Mouse (Mus musculus) urinary bladder, postnatal 10 days (tissue): ENCODE data around the gene Pagr1b.

Experiments used
- DNase-seq: peaks from one replicate; pipeline ENCODE4 v3.0.0; 2022; ENCODE audit warnings: low spot score

The Pagr1b gene

DNA sequence TGATC lies at the start of gene Pagr1b:
Gene Pagr1b, minus strand, starts transcription at position 4 of the 5 bp plus-strand sequence.
- no peak for DNase-seq

DNA sequence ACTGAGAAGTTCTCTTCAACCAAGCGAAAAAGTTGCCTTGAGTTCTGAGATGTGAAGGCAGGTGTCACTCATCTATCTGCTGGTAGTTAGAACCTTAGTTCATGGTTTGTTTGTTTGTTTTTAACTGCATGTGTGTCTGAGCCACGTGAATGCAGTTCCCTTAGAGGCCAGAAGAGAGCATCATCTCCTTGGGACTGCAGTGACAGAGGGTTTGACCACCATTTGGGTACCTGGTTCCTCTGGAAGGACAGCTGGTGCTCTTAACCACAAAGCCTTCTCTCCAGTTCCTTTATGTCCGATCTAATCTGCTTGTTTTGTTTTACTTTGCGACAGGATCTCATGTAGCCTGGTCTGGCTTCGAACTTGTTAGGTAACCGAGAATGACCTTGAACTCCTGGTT lies 49.3 kb upstream of the Pagr1b start:
- no peak for DNase-seq

DNA sequence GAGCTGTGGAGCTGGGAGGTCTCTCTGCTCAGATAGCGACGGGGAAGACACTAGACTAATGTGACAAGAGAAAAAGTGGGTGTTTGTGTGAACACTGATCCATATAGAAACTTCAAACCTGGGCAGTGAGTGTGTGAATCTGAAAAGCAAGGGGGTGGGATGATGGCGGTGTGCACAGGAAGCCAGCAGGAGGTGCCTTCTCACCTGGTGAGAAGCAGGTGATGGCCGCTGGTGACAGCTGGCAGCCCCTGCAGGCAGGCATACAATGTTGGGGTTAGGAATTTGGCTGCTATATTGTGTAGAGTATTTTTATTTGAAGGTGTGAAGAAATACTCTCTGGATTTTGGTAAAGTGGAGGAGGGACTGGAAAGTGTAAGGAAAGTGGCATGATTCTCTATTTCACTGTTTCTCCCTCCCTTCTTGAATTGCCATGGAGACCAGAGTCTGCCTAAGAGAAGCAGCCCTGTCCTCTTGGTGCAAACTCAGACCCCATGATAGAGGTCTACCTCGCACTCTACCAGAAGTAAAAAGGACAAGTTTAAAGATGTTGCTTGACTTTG lies 38.8 kb upstream of the Pagr1b start:
- no peak for DNase-seq

DNA sequence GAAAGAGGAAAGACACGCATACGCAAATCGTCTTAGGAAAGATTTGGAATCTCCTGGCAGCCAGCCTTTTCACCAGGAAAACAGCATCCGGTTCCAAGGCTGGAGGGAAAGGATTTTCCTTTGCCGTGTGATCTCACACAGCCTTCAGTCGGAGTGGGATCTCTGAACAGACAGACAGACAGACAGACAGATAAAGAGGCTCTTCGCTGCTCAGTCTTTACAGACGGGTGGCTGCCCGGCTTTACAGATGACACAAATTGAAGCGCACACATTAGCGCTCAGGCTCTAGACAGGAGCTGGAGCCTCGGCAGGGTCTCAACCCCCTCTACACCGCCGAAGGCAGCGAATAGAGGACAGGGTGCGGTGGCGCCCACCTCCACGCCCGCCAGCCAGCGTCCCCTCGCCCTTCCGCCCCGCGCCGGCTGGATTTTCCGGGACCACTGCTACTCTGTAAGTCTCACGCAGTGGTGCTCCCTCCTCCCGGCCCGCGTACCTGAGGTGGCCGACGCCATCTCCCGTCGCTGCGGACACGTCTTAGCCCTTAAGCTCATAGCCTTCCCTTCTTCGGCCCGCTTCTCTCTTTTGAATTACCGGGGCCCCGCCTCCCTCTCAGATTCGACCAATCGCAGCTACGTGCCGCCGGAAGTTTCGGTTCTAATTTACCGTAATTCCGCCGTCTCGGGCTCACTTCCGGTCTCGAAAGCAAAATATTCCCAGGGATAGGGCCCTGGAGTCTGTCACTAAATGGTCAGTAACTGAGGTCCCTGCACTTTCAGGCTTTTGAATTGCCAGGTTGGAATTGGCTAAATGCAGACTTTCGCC lies 25.8 kb upstream of the Pagr1b start, which contains the start of gene Kif22:
Gene Kif22, minus strand, starts transcription at position 621 of the 822 bp plus-strand sequence.
- peak; percentile 61 for DNase-seq

DNA sequence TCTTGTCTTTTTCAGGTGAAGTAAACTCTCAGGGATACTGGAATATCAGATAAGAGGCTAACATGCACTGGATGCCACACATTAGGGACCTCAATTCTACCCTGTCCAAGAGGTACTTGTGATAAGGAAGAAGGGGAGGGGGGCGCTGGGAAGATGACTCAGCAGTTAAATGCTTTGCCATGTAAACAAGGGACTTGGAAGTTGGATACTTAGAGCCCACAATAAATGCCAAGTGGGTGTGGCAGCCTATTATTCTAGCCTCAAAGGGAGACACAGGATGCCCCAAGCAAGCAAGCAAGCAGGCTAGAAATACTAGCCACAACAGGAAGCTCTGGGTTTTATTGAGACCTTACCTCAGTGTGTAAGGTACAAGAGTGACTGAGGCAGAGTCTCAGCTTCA lies 15.0 kb upstream of the Pagr1b start:
- DNase-seq: no peak

DNA sequence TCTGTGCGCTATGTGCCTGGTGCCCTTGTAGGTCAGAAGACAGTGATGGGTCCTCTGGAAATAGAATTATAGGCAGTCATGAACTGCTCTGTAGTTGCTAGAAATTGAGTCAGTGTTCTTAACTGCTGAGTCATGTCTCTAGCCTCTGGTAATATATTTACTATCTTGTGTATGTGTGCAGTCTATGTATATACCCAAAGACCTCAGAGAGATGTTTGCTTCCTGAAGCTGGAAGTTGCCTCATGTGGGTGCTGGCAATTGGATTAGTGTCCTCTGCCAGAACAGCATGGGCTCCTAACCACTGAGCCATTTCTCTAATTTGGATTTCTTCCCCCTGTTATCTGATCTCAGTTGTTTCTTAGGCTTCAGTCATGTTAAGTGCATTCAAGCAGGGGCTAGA lies 13.9 kb upstream of the Pagr1b start:
- no peak for DNase-seq

DNA sequence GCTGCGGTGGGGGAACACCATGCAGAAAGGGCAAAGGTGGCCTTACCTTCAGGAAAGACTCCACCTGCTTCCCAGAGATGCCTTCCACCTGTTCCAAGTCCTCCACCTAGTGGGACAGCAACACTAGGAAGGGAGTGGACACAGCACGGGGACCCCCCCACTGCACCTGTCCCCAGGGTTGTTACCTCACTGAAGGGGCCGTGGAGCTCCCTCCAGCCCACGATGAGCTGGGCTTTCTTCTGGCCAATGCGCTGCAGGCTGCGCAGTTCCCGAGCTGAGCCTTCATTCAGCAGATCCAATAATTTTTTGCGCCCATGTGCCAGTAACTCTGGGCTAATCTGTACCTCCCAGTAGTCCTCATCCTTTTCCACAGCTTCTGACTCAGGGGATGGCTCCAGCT lies 11.6 kb upstream of the Pagr1b start:
- DNase-seq: no peak

DNA sequence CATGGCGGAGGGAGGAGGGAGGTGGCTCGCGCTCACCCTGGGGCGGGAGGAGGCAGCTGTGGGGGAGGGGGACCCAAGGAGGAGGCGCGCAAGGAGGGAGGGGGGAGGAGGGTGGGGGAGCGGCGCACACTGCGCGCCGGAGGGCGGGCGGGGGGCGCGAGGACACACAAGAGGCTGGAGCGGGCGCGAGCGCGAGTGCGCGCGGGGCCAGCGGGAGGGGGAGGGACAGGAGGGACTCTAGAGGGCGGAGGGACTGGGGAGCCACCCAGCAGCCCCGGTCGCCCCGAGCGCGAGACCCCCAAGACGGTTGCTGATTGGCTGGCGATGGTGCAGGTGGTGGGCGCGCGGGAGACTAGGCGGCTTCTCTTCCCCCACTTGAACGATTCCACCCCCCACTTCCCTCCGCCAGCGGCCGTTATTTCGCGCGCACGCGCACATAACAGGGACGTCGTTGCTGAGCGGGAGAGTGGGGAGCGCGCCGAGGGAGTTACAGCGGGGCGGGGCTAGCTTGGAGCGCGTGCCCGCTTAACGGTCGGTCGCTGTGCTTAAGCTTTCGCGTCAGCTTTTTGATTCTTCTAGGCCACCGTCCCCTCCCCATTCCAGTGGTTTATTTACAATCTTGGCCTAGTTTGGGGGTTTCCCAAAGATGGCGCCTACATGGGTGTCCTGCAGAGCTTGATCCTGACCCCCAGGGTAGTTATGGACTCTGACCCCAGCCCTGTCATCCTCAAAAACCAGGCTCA lies 10.9 kb upstream of the Pagr1b start, which contains the start of gene Maz:
Gene Maz, minus strand, starts transcription at position 54 of the 743 bp plus-strand sequence.
- DNase-seq: peak; percentile 98

DNA sequence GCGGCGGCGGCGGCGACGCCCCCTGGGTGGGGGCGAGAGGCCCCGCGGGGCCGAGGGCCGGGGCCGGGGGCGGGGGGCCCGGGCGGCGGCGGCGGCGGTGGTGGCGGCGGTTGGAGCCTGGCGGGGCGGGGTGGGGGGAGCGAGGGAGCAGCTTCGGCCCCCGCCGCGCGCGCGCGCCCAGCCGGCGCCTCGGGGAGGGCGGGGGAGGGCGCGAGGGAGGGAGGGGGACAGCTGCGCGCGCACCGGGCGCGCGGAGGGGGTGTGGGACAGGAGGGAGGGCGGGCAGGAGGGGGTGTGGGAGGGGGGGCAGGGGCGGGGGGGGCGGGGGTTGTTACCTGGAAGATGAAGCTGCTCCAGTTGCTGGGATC lies 10.3 kb upstream of the Pagr1b start:
- no peak for DNase-seq

DNA sequence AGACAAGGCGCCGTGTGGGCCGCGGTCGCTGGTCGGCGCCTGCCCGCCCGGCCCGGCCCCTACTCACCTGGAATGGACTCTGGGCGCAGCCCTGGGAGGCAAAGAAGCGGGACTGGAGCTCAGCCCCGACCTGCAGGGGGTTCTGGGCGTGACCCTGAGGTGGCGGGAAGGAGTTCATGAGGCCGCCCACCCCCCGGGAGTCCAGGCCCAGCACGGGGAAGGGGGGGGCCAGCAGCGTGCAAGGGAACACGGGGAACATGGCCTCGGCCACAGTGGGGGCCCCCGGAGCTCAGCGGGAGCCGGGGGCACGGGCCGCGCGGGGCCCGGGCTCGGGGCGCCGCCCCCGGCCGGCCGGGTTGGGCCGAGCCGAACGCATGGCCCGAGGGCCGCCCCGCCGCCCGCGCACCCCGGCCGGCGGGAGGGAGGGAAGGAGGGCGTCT lies 9.9 kb upstream of the Pagr1b start:
- DNase-seq: no peak

DNA sequence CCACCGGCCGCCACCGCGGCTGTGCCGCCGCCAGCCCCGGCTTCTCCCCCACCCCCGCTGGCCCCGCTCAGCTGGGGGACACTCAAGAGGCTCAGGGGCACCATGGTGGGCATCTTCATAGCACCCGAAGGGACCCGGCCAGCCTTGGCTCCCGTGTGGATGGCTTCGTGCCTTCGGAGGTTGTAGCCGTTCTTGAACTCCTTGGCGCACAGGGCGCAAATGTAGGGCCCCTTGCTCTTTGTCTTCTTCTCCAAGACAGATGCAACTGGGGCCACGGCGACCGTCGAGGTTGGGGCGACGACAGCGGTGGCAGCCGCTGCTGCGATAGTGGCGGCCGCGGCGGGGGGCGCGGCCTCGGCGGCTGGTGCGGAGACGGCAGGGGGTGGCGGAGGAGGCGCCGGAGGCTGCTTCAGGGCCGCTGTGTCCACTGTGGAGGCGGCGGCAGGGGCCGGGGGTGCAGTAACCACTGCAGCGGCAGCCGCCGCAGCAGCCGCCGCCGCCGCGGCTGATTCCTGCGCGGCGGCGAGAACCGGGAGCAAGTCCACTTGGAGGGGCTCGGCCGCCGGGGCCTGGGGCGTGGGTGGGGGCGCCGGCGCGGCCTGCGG lies 9.4 kb upstream of the Pagr1b start:
- DNase-seq: no peak

DNA sequence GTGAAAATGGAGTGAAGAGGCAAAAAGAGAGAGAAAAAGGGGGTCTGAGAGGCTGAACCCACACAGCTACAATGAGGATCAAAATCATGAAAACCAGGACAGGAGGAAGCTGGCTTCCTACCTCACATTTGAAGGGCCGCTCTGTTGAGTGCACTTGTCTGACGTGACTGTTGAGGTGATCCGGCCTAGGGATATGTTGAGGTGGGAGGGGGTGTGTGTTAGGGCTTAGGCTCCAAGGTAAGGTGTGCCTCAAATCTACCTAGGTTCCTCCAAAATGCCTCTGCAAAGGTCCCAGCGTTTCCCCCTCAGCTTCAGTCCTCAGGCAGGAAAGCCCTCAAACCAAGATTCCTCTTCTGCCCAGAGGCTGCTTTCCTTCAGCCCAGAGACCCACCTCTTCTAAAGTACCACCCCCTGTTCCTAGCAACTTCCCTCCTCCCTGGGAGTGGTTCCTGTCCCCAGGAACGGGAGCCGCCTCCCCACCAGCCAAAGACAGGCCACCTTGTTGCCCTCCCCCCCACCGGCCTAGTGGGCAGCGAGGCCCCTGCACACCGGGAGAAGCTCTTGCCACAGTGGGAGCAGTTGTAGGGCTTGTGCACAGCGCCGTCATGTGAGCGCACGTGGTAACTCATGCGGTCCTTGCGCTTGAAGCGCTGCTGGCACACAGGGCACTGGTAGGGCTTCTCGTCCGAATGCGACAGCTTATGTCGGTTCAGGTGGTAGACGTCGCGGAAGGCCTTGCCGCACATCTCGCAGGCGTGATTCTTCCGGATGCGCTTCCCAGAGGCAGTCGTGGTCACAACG lies 8.7 kb upstream of the Pagr1b start:
- DNase-seq: no peak

DNA sequence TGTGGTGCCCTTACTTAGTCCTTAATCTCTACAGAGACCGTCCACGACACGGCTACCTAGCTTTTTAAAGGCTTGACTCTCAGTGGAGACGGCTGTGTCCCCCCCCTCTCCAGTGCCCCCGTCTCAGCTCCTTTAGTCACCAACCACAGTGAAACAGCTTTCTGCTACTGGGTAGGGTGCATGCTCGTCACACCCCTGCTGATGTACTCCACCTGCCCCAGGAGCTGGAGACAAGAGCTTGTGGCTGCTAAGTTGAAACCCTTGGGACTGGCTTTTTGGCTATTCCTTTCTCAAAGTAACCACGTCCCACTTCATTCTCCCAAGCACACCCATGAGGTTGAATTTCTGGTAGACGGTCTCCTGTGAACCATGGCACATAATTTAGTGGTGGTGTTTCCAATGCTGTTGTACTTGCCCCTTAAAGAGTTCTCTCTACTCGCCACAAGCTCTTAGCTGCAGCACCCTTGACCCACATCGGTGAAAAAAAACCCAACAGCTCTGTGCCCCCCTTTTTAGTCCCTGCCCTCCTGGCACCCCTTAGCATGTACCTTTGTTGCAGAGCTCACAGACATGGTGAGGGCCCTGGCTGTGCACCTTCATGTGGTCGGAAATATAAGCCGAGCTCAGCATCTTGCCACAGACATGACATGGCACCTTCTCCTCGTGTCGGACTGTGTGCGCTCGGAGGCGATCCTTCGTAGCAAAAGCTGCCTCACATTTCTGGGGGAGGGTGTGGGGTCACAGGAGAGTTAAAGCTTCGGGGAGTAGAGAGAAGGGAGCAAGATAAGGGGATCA lies 7.8 kb upstream of the Pagr1b start:
- DNase-seq: no peak

DNA sequence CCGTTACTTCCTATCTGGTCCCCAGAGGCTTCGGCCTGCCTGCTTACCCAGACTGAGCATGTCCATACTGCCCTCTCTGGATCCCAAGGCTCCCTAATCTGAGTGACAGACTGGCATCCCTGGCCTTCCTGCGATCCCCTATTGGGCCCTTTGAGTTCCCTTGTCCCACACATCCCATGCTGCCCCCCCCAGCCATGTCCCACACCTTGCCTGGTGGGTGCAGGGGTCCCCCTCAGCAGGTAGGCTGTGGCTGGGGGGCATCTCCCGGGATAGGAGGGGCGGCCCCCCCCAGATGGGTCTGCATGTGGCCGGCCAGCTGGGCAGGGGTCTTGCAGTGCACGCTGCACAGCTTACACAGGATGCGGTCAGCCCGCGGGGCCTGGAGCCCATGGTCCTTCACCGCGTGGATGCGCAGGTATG lies 7.0 kb upstream of the Pagr1b start:
- DNase-seq: no peak

DNA sequence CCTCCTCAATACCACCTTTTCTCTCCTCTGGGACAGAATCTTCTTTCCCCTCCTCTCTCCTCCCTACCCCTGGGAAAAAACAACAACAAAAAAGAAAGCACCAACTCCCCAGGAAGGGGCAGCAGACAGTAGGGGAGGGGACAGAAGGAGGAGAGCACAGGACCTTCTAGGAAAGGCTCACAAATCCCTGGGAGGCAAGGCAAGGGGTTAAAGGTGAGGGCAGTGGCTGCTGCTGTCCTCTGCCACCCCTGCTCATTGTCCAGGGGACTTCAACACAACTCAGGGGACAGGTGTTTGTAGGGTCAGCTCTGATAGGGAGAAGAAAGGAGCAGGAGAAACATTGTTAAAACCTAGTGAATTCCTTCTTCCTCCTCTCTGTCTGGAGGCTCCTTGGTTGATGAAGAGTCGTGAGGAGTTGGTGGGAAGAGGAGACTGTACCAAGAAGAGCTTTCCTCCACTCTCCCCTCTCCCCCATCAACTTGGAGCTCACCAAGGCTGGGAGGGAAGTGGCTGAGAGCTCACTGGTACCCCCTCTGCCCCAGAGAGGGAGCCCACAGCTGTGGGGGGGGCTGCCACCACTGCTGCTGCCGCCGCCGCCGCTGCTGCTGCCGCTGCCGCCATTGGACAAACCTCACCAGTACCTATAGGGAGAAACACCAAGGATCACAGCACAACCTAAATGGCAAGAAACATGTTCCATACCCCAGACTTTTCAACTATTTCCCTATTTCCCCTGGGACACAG lies 6.4 kb upstream of the Pagr1b start:
- DNase-seq: no peak

DNA sequence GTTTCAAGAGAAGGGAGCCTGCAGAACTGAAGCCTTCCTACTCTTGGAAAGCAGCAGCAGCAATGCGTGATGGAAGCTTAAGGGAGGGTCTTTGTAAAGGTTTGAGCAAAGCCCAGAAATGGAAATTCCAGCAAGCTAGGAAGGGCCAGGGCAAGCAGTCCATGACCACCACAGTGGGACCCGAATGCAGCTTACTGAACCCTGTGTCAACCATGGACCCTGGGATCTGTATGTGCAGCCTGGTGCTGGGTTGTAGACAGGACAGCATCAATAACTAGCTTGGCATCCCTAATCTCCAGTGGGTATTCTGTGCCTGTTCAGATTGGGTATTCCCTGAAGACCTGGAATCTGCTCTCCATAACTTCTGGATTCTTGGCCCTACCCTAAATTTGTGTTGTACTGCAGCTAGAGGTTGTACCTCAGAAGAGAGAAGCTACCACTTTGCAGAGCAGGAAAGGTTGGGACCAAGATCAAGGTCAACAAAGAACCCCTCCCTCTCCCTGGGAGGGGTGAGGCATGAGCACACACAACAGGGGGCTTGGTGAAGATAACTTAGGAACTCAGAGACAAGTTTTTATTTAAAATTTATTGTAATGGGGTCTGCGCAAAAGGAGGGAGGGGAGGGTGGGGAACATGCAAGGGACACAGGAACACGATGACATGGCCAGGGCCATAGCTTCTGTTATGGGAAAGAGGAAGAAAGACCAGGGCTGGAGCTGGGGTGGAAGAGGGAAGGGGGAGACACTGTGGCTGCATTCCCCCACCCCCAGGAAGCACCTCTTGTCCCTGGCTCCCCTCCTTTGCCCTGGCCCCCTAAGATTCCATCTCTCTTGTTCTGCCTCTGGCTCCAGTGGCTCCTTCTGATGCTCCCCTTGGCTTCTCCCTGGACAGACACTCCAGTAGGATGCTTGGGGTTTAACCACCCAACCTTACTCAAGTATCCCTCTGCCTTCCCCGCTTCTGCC lies 5.6 kb upstream of the Pagr1b start:
- no peak for DNase-seq

DNA sequence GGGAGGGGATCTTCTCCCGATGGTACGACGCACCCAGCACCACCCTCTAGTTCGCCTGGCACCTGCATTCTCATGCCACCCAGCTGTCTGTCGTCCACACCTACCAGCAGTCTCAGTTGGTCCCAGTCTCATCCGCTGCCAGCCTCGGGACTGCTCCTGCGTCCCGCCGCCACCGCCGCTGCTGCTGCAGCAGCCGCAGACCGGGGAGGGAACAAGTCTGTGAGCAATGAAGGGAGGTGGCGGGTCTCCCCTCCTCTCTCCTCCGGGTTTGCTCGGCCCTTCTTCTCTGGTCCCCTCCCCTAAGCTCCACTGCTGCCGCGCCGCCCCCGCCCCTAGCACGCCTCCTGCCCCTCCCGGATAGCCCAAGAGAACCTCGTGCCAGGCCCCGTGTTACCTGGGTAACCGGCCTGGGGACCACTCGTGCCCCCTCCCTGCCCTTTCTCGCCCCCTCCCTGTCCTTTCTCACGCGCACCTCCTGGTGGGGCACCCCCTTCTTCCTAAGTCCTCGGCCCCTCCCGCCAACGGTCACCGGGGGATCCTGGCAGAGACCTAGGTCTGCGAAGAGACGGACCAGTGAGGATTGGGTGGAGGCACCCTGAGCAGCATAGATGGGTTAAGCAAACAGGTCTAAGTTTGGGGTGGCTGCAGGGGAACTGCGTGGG lies 4.7 kb upstream of the Pagr1b start, which contains the start of the genes Gm42742 and Prrt2:
Gene Gm42742, minus strand, starts transcription at position 197 of the 662 bp plus-strand sequence.
Gene Prrt2, minus strand, starts transcription at position 311 of the 662 bp plus-strand sequence.
- DNase-seq: no peak

DNA sequence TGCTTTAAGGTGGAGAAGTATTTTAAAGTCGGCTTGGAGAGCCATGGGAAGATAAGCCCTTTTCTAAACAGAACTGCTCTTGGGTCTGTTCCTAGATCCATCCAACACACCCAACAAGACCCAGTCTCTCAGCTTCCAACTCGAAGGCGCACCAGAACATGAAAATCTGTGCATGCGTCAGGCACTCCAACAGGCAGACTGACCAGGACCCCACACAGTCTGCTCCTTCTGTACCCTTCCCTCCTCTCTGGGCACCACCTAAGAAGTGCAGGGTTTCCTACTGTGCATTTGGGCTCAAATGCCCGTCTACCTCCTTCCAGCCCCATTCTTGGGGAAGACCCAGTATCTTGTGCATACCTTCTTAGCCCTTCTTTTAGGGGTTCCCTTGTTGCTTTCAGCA lies 4.2 kb upstream of the Pagr1b start:
- no peak for DNase-seq

DNA sequence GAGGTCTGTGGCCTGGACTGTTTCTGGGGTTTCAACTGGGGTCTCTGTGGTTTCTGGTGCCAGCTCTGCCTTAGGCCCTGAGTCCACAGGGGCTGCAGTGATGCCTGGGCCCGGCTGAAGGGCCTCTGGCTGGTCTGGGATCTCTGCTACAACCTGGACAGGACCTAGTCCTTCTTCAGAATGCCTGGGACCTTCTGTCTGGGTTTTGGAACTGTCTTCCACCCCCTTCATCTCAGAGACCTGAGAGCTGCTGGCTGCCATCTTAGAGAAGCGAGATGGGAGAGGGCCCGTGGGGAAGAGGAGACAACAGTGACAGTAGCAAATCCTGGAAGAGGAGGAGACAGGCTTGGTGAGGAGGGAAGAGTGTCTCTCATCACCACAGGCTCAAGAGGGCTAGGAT lies 3.7 kb upstream of the Pagr1b start:
- DNase-seq: no peak
